Mouse (Mus musculus) heart, embryonic 11.5 days (tissue): ENCODE measurements around the gene Clip2. TPM values are rescaled to one million over a fixed set of nuclear protein-coding genes. Genes with fewer than 3 reads are reported as not detected.

Experiments used
- ATAC-seq: fragments of 200-750 bp; cut with Nextera tagmentation; replicated peaks from 2 replicates; pipeline ENCODE4 v1.8.0; 2017; ENCODE audit warnings: moderate library complexity; ENCODE audit not compliant: insufficient number of reproducible peaks, low FRiP score, low TSS enrichment
- H3K27ac ChIP-seq: fragments of 300-500 bp; sonication (generic); 2 replicates; pipeline ENCODE4 v1.5.1; 2014; ENCODE audit warnings: mild to moderate bottlenecking, low read depth, low read length
- H3K27me3 ChIP-seq: fragments of 300-500 bp; sonication (generic); 2 replicates; pipeline ENCODE4 v1.6.1; 2014; ENCODE audit warnings: mild to moderate bottlenecking, low read length, mixed read lengths; ENCODE audit not compliant: control insufficient read depth, insufficient read depth
- H3K36me3 ChIP-seq: fragments of 300-500 bp; sonication (generic); 2 replicates; pipeline ENCODE4 v1.6.1; 2014; ENCODE audit warnings: mild to moderate bottlenecking, low read length, moderate library complexity, mixed read lengths; ENCODE audit not compliant: control insufficient read depth, insufficient read depth
- H3K4me1 ChIP-seq: fragments of 300-500 bp; sonication (generic); 2 replicates; pipeline ENCODE4 v1.6.1; 2014; ENCODE audit warnings: low read length; ENCODE audit not compliant: control insufficient read depth, insufficient read depth
- H3K4me2 ChIP-seq: fragments of 300-500 bp; sonication (generic); 2 replicates; pipeline ENCODE4 v1.6.1; 2014; ENCODE audit warnings: mild to moderate bottlenecking, moderate library complexity
- H3K4me3 ChIP-seq: fragments of 300-500 bp; sonication (generic); 2 replicates; pipeline ENCODE4 v1.5.1; 2014; ENCODE audit warnings: low read depth, low read length
- H3K9ac ChIP-seq: fragments of 300-500 bp; sonication (generic); 2 replicates; pipeline ENCODE4 v1.6.1; 2014; ENCODE audit warnings: mild to moderate bottlenecking, low read depth, low read length, moderate library complexity
- H3K9me3 ChIP-seq: fragments of 300-500 bp; sonication (generic); replicated peaks from 2 replicates; pipeline ENCODE4 v1.6.1; 2016; ENCODE audit warnings: low read length; ENCODE audit not compliant: control insufficient read depth
- WGBS: fragments of 180-500 bp; shearing (Covaris S2); extraction: QIAGEN DNeasy Blood & Tissue Kit; methylation state at CpG from one replicate; pipeline ENCODE4 v1.1.7; 2014; ENCODE audit not compliant: insufficient replicate concordance; 5-methylcytosine and 5-hydroxymethylcytosine counted together
- polyA plus RNA-seq: library from polyadenylated mRNA; unstranded; fragments of >200 nt; fragmentation: Nextera tagmentation; extraction: Ambion mirVana; gene quantifications from 2 replicates; pipeline ENCODE4 v1.2.1, GENCODE M21; 2014

The Clip2 gene
- polyA plus RNA-seq: 1.7 and 2.2 TPM in 2 replicates

DNA sequence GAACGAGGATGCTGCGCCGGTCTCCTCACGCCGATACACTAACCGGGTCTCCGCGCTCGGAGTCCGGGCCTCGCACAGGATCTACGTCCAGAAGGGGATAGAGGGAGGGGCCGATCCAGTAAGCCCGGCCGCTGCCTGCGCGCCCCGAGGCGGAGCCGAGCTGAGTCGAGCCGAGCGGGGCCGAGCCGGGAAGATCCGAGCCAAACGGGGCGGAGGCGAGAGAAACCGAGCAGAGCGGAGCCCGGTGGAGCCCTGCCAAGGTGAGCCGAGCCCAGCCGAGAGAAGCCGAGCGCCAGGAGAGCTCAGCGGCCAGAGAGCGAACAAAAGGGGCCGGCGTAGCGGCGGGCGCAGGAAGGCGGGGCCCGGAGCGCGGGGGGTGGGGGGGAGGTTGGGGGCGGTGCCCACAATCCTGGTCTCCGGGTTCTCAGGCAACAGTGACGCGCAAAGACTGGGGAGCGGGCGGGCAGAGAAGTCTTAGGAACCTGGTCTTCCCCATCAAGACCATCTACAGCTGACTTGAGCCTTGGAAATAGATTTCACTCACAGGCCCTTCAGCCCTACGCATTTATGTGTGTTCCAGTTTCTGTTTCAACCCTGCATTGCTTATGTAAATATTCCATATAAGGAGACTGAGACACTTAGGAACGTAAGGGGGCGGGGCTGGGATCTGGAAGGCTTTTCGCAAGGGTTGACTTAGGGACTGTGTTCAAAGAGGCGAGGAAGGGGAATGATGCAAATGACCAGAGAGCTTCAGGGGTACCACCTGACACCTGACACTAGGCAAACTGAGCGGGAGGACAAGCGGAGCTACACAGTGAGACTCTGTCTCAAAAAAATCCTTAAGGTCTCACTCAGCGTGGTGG lies at the start of gene Clip2:
Gene Clip2 (minus strand): TSS at position 325 of the 863 bp plus-strand sequence.
- H3K9me3 ChIP-seq: no peaks in the 10 kb centered on the region
- no peaks in the 10 kb centered on the region for H3K27me3 ChIP-seq
- peak within 1 kb of the TSS; percentile 78 for H3K4me3 ChIP-seq
- WGBS: under 1% methylated on average over 60 of the region's 61 CpGs
- peak within 1 kb of the TSS; percentile 88 for H3K9ac ChIP-seq
- peak within 1 kb of the TSS; percentile 96 for H3K4me2 ChIP-seq
- no peaks in the 10 kb centered on the region for H3K36me3 ChIP-seq
- peak within 1 kb of the TSS; percentile 88 for H3K27ac ChIP-seq
- peak; percentile 83 for ATAC-seq
- peaks cover 25% of the 10 kb centered on the region for H3K4me1 ChIP-seq

DNA sequence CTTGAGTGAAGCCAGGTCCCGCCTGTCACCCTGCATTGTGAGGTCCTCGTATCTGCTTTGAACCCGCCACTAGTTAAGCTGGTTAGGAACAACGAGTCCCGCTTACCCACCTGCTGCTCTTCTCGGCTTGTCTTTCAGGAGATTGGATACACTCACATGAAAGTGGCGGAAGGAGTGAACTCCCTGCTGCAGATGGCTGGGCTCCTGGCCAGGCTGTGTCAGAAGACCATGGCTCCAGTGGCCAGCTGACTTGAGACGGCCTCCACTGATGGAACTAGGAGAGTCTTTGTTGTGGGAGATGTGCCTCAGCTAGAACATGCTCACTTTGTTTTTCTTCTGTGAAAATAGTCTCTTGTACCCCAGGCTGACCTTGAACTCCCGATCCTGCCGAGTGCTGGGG lies 45.5 kb upstream of the Clip2 start:
- peaks cover 28% of the 10 kb centered on the region for H3K36me3 ChIP-seq
- H3K4me3 ChIP-seq: no peak overlapping the region
- H3K27ac ChIP-seq: no peak overlapping the region
- H3K9me3 ChIP-seq: no peaks in the 10 kb centered on the region
- H3K27me3 ChIP-seq: no peaks in the 10 kb centered on the region
- H3K9ac ChIP-seq: no peak overlapping the region
- ATAC-seq: no peak
- WGBS: 89% methylated on average over 10 of the region's 10 CpGs
- no peak overlapping the region for H3K4me2 ChIP-seq
- 0 out of 2 replicates have a peak, but pooled peaks cover 3% of the 10 kb centered on the region for H3K4me1 ChIP-seq

GRCm38 (mm10) chr5:134593093-134593492 lies 40.9 kb upstream of the Clip2 start:
- Histone ChIP-seq H3K27me3 (no peaks in the 10 kb centered on the region), H3K4me3 (no peak overlapping the region), H3K36me3 (peaks cover 29% of the 10 kb centered on the region), H3K9ac (no peak overlapping the region), H3K9me3 (no peaks in the 10 kb centered on the region), H3K4me1 (0 out of 2 replicates have a peak, but pooled peaks cover 3% of the 10 kb centered on the region), H3K27ac (no peak overlapping the region), H3K4me2 (no peak overlapping the region)
- WGBS: 70% methylated on average over 9 of the region's 9 CpGs
- ATAC-seq: no peak

DNA sequence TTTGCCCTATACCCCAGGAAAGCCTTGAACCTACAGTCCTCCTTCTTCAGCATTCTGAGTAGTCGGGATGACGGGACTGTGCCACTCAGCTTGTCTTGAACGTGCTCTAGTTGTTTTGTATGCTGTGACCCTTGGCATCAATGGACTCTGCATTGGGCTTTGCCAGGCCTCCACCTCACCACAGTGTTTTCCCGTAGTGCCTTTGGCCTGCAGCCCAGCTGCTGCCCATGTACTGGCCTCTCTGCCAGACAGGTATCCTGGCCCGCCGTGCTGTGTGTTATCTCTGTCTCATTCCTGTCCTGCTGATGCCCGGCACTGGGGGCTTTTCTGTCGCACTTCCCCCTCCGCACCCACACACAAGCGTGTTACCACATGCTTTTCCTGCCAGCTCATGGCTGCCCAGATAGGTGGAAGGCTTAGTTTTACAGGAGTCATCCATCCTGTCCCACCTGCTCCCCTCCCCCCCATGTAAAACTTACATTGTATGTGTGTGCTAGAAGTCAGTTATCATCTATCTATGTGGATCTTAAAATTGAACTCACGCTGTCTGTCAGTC lies 39.9 kb upstream of the Clip2 start:
- Histone ChIP-seq H3K27me3 (no peaks in the 10 kb centered on the region), H3K4me3 (no peak overlapping the region), H3K27ac (no peak overlapping the region), H3K9me3 (no peaks in the 10 kb centered on the region), H3K4me2 (no peak overlapping the region), H3K9ac (no peak overlapping the region), H3K4me1 (0 out of 2 replicates have a peak, but pooled peaks cover 3% of the 10 kb centered on the region), H3K36me3 (peaks cover 29% of the 10 kb centered on the region)
- 88% methylated on average over 11 of the region's 11 CpGs for WGBS
- ATAC-seq: no peak; the same call in 1 of the 2 replicates

DNA sequence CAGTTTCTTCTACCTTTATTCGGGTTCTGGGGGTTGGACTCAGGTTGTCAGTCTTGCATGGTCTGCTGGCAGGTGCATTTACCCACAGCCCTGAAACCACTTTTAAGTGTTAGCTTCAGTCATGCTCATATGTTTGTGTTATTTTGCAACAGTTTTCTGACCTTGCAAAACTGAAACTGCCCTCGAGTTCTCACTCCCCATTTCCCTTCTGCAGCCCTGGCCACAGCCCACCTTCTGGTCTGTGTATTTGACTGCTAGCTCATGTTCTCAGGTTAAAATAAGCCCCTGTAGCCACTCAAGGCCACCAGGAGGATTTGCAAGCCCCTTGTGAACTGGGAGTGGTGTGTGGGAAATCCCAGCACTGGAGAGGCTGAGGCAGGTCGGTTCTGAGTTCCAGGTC lies 37.7 kb upstream of the Clip2 start:
- Histone ChIP-seq H3K27ac (no peak overlapping the region), H3K9me3 (no peaks in the 10 kb centered on the region), H3K9ac (no peak overlapping the region), H3K4me2 (no peak overlapping the region), H3K4me3 (no peak overlapping the region), H3K4me1 (no peaks in the 10 kb centered on the region), H3K36me3 (peaks cover 17% of the 10 kb centered on the region), H3K27me3 (no peaks in the 10 kb centered on the region)
- 79% methylated on average over 3 of the region's 3 CpGs for WGBS
- ATAC-seq: no peak

DNA sequence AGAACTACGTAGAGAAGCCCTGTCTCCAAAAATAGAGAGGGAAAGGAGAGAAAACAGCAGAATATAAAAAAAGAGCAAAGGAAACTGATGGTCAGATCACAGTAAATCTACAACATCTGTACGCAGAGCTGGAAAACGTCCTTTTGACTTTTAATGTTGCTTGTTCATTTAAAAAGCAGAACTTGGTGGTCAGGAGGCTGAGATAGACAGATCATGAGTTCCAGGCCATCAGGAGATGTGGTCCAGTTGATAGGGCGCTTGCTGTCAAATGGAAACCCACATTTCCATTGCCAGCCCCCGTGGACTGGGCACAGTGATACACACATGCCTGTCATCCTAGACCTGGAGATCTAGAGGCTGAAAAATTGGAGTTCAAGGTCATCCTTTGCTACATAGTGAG lies 32.6 kb upstream of the Clip2 start:
- Histone ChIP-seq H3K4me2 (no peak overlapping the region), H3K27me3 (no peaks in the 10 kb centered on the region), H3K4me1 (0 out of 2 replicates have a peak, but pooled peaks cover 5% of the 10 kb centered on the region), H3K4me3 (no peak overlapping the region), H3K9ac (no peak overlapping the region), H3K27ac (no peak overlapping the region), H3K9me3 (no peaks in the 10 kb centered on the region), H3K36me3 (no peaks in the 10 kb centered on the region; the same call in 1 of the 2 replicates)
- 82% methylated on average over 5 of the region's 5 CpGs for WGBS
- no peak for ATAC-seq

DNA sequence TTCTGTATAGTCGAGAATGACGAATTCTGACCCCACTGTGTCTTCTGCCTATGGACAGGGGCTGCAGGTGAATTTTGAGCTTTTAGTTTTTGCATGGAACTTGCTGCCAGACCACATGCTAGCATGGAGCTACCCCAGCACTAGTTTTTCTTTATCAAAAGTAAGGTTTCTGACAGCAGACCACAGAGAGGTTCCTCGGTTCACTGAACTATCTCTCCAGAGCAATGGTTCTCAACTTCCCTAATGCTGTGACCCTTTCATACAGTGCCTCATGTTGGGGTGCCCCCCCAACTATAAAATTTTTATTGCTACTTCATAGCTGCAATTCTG lies 31.6 kb upstream of the Clip2 start:
- ATAC-seq: no peak
- no peaks in the 10 kb centered on the region for H3K9me3 ChIP-seq
- 0 out of 2 replicates have a peak, but pooled peaks cover 5% of the 10 kb centered on the region for H3K4me1 ChIP-seq
- H3K27me3 ChIP-seq: no peaks in the 10 kb centered on the region
- H3K36me3 ChIP-seq: no peaks in the 10 kb centered on the region; the same call in 1 of the 2 replicates
- 77% methylated on average over 3 of the region's 3 CpGs for WGBS
- H3K4me3 ChIP-seq: no peak overlapping the region
- H3K27ac ChIP-seq: no peak overlapping the region
- H3K4me2 ChIP-seq: peak overlapping the region; percentile 87
- H3K9ac ChIP-seq: no peak overlapping the region

- Histone ChIP-seq H3K9me3 (no peaks in the 10 kb centered on the region), H3K4me2 (peak overlapping the region; percentile 87), H3K27me3 (no peaks in the 10 kb centered on the region), H3K36me3 (no peaks in the 10 kb centered on the region; the same call in 1 of the 2 replicates), H3K4me3 (peak overlapping the region; percentile 91), H3K9ac (peak overlapping the region; percentile 83), H3K27ac (0 out of 2 replicates have a peak overlapping the region, but pooled peaks have one; percentile 51), H3K4me1 (0 out of 2 replicates have a peak, but pooled peaks cover 5% of the 10 kb centered on the region)
- ATAC-seq: no peak
- 33% methylated on average over 15 of the region's 15 CpGs for WGBS
Observed at GRCm38 (mm10) chr5:134583006-134583883, 31.0 kb upstream of the Clip2 start.
